Mouse (Mus musculus) testis, postnatal 10 days (tissue): Measurements from ENCODE around the gene Elfn1.
A peak's percentile ranks its signal among the peaks of the same experiment; 100 is the strongest.

ENCODE experiments used
- DNase-seq: peaks from one replicate; pipeline ENCODE4 v3.0.0; 2021; ENCODE audit warnings: low spot score

Elfn1 gene

DNA sequence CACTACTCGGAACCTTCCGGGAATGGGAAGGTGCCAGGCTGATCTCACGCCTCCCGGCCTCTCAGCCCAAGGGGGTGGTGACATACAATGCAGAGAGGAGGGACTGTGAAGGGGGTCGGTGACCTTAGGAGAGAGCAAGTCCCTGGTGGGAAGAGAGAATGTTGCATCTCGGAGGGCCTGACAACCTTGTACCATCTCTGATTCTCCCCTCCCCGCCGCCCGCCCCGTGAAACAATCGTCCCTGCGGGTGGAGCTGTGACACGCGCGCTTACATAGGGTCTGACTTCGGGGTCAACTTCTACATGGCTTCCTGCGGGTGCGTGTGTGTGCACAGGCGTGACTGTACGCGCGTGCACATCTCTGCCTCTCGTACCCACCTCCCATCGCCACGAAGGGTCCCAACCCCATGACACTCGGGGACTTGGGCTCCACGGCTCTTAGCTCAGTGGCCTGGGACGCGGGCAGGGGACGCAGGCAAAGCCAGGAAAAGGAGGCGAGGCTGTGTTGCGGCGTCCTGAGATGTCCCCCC, at the start of gene Elfn1:
Gene Elfn1, plus strand, starts transcription at position 230 of the 529 bp plus-strand sequence.
- DNase-seq = no peak

DNA sequence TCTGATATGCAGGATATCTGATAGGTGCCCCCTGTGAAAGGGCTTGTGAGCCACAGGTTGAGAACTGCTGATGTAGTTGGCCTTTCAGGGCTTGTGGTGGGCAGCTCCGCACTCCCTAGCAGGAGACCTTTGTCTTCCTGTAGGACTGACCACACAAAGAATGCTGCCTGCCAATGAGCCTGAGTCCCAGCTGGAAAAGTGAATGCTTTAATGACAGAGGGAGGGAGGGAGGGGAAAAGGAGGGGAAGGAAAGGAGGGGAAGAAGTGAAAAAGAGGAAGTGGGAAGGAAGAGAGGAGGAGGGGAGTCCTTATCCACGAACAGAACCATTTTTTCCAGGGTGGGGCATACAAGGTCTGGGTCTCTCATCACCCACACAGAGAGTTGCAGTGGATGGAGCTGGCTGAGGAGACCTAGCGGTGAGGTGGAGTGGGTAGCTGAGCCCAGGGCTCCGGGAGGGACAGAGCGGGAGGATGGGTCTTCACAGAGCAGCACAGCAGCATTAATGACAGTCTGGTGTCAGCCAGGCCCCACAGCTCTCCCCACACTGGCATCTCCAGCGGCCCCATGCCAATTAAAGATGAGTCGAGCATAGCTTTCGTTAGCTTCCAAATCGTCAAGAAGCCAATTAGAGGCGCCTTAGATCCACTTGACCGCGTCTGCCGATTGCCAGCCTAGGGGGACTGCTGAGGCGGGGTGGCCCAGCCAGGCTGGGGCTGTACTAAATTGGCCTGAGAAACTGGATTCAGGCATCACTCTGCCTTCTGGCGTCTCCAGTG, 47.2 kb upstream of the Elfn1 start:
- DNase-seq = no peak

DNA sequence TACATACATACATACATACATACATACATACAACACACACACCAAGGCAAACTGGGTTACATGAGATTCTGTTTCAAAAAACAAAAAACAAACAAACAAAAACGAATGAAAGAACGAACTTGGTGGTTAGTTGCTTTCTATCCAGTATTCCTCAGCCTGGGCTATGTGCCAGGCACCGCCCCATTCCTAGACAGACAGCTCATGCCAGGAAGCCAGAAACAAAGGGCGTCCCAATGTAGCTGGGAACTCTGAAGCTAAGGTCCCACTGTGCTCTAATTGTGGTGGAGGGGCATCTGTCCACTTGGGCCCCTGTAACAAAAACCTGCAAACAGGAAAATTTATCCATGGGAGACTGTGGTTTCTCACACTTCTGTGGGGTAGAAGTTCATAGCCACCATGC, 45.0 kb upstream of the Elfn1 start:
- peak; percentile 80 for DNase-seq

DNA sequence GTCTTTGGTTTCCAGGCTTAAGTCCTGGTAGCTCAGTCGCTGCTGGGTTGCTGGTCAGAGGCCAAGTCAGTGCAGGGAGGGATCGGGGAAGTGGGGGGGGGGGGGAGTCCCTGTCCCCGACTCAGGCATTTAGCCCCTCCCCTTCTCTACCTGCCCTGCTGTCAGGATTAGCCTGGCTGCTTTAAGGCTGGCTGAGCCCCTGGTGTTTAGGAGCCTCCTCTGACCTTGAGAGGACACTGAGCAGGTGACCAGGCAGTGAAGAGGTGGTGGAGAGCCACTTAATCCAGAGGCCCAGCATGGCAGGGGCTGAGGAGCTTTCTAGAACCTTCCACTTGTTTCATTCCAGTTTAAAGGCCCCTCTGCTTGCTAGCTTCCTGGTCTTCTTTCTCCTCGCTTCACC, 36.9 kb upstream of the Elfn1 start:
- DNase-seq = no peak

DNA sequence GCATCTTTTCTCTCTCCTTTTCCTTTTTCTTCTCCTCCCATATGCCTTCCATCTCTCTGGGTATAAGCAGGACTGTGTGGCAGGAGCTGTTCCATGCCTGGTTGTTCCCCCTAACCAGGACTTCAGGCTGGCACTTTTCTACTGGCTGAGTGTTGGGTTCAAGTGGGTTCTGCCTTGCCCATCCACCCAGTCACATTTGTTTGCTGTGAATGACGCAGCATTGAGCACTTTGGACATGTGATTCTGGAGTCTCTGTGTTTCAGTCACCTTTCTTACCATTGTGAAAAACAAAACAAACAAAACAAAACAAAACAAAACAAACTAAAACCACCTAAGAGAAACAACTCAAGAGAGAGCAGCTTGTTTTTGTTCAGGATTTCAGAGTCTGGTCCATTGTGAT, 36.2 kb upstream of the Elfn1 start:
- DNase-seq = no peak

DNA sequence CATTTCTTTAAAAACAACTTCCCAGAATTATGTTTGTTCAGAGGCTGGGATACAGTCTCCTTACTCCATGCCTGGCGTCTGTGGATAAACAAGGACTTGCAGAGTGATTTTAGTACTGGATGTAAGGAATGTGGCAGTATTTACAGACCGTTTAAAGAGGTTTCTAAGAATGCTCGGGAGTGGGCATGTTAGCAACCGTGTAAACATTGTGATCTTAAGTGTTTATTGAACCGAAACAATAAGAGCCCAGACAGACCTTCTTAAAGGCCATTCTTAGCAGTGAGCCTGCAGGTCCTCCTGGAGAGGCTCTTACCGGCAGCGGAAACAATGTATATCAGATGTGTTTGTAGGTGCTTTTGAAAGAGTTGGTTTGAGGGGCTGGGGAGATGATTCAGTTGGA, 30.2 kb upstream of the Elfn1 start:
- no peak for DNase-seq

DNA sequence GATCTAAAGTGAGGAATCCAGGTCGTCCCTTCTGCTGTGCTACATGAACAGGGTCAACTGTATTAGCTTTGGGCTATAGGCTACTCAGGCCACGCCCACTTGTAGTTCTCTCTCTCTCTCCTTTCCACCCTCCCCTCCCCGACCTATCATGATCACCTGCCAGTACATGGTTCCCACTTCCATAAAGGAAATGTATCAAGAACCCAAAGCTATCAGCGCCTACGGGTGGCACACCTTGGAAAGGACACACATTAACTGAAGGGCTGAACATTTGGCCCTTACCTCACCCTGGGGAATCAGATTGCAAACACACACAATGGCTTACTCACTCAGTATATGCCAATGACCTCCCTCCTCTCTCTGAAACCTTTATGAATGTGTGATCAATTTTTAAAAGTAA, 28.0 kb upstream of the Elfn1 start:
- no peak for DNase-seq

DNA sequence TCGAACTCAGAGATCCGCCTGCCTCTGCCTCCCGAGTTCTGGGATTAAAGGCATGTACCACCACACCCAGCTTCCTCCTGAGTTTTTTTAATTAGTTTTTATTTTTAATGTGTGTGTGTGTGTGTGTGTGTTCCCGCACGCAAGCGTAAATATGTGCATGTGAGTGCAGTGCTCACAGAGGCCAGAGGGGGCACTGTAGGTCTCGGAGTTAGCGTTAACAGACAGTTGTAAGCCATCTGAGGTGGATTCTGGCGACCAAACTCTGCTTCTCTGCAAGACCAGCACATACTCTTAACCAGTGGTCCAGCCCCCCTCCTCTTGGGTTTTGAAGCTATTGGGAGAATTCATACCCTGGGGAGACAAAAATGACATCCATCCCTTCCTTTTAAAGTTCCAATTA, 26.6 kb upstream of the Elfn1 start:
- DNase-seq = no peak

DNA sequence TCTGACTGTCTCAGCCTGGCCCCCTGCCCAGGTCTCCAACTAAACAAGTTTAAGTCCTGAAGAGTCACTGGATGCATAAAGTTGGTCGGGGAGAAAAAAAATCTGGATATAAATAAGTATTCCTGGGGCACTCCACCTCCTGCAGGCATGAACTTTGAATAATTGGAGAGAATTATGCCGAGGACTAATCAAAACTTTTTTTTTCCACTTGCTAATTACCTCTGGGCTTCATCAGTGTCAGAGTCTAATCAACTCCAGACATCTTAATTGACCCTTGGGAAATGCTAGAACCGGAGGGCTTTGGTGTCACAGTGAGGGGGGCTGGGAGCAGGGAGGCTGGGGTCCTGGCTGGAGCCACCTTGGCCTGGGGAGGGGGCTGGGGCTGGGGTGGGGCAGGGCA, 19.1 kb upstream of the Elfn1 start:
- DNase-seq = no peak

DNA sequence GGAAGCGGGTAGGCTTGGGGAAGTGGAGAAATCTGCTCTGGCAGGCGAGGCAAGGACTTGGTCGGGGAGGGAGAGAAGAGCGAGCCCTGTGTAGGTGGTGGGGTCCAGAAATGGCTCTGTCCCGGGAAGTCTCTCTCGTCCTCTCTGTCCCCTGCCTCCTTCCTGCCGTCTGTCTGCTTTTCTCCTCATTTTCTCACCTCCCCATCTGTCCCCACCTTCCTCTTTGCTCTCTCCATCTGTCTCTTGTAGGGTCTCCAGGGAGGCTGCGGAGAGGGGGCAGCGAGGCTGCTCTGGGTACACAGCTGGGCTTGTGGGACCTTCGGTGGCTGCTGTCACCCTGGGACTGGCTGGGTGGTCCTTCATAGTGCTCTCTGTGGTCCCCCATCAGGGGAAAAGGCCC, 18.4 kb upstream of the Elfn1 start:
- no peak for DNase-seq

DNA sequence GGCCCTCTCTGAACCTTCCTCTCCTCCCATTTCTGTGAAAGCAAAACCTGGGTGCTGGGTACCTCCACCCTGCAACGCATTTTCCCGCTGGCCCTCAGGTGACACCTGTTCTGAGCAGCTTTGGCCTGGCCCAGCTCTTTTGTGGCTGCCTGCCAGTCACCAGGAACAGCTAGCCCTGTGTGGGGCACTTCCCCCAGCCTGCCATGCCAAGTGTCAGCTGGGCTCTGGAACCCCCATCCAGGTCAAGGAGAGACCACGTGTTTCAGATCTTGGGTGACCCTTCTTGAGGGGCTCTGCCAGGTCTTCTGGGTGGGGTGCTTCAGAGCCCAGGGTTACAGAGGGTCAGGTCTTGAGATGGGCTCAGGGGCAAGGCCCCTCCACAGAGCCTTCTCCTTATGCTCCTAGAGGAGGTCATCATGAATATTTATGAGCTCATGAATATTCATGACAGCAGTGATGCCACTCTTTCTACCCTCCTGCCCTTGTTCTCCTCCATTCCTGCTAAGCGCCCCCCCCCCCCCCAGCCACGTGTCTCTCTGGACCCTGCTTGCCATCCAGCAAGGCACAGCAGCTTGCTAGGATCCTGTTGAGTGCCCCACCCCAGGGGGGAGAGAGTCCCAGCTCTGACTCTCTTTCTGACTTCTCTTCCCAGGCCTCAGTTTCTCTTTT, 15.3 kb upstream of the Elfn1 start:
- no peak for DNase-seq

DNA sequence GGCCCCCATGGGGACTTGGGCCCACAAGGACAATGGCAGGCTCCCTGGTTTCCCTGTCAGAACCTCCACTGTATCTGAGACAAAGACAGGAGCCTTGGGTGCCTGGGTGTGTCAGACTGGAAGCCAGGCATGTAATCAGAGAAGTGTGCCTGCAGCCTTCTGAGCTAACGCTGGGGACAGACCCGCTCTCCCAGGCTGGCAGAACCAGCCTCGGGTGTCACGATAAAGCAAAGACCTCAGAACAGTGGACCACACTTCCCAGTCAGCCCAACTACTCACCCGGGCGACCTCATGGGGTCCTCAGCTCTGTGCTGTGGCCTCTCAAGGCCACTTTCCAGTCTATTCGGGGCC, 14.8 kb upstream of the Elfn1 start:
- no peak for DNase-seq

DNA sequence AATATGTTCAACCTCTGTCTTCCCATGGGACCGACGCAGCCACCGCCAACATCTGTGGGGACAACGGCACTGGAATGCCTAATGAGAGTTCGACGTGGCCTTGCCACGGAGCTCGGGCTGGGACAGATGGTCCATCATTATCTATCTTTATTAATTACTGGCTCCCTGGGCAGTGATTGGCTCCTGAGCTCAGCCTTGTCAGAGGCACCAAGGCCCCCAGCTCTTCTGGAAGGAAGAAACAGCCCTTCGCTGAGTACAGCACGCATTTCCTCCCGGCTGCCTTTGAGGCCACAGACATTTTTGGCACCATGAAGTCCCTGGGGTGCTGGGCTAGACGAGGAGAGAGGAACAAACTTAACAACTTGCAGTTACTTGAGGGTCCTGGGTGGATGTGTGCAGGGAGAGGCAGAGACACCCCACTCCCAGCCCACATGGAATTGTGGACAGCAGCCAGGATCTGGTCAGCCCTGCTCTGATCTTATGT, 13.7 kb upstream of the Elfn1 start:
- DNase-seq = peak; percentile 78

DNA sequence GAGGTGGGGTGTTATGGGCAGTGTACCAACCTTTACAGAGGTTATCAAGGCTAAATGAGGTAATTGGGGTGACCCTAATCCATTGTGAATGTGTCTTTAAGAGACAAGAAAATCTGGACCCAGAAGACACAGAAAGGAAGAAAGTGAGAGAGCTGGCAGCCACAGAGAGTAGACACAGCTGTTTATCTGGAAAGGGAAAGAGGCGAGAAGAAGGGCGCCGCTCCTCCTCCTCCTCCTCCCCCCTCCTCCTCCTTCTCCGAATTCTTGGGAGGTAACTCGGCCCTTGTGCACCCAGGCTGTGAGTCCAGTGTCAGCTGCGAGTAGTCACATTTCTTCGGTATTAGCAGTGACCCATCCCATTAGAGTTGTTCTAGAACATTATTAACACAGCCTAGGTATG, 8.7 kb upstream of the Elfn1 start:
- DNase-seq = no peak

DNA sequence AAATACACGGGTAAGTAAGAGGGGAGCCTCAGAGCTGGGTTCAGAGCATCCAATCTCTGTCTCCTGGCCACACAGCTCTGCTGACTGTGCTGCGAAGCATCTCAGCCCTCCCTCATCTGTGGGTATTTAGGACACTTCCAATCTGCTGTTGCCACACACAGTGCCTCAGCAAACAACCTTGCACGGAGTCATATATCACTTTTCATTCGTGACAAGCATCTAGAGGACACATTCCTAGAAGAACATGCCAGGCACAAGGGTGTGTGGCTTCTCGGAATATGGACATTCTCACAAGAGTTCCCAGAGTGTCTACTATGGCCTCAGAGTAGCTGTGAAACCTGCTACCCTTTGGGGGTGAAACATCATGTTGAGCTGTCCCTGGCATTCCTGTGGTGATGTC, 2.6 kb upstream of the Elfn1 start:
- no peak for DNase-seq

DNA sequence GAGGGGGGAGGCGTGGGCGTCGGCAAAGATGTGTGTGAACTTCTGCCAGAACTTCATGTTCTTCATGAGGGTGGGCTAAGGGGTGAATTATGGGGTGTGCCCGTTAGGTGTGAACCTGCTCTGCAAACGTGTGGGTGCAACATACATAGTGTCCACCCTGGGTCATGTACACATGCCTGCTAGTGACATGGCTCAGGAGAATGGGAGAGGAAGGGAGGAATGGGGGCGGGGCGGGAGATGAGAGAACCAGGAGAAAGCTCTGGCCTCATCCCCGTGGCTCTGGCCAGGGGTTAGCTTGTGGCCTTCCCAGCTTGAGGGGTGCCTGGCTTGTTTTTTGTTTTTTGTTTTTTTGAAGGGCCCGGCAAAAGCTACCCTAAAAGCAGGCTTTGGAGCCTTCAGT, 1.2 kb upstream of the Elfn1 start:
- peak; percentile 64 for DNase-seq

DNA sequence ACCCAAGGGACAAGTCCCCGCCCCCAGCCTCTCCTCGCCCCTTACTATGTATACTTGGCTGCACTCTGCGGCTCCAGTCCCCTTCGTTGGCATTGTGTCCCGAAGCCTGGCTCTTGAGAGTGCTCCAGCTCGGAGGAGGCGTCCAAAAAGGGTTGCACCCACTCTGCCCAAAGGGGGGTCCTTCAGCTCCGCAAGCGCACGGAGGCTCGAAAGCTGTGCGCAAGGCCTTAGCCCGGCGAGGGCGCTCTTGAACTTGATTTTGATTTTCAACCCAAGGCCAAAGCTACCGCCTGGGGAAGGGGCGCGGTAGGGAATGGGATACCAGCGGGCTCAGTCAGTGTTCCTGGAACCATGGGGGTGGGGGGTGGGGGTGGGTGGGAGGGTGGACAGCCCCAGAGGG, 502 bp upstream of the Elfn1 start:
- peak; percentile 76 for DNase-seq

DNA sequence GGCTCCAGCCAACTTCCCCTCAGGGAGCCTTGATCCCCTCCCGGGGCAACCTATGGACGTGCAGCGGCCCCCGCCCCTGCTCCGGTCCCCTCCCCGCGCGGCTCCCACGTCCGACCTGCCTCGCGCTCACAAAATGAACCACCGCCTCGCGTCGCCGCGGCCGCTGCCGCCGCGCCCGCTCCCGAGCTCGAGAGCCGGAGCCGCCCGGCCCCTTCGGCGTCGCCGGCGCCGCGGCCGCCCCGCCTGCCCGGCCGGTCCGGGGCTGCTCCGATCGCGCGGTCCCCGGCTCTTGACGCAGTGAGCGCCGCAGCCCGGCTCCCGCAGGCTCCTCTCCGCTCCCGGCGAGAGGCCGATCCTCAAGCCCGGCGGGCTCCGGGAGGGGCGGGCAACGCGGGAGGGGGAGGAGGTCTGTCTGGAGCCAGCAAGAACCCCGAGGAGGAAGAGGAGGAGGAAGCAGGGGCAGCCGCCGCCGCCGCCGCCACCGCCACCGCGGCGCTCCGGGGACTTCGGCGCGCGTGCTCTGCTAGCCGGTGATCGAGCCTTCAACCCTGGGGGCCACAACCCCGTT, 584 bp downstream of the Elfn1 start:
- no peak for DNase-seq

DNA sequence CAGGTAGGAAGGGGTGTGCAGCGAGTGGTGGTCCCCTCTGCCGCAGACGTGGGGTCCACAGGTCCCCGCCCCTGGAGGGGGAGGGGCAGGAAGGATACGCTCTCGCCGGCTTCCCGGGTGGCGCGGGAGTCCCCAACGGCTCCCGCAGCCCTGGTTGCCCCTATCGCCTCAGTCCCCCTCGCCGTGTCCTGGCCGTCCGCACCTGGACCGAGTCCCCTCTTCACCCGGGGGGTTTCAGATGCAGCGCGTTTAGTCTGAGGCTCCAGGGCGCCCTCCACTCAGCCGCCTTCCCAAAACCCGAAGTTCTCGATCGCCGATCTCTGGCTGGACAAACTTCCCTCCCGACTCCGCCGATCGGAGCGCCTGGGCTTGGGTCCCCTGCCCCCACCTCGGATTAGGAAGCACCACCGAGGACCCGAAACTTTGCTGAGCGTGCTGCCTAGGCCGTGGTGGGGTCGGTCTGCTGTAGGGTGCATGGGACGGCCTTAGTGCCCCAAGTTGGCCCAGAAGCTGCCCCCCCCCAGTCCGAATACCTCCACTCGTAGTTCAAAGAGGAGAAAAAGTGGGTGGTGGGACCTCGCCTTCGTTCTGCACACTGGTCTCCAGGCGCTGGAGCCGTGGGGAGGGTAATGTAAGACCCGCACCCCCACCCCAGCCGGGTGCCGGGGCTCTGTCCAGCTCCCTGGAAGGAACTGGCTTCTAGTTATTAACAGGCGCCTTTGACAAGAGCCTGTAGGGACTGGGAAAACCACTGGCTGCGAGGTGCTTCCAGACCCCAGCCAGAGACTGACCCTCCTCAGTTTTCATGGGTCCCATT, 1.3 kb downstream of the Elfn1 start:
- DNase-seq = no peak

DNA sequence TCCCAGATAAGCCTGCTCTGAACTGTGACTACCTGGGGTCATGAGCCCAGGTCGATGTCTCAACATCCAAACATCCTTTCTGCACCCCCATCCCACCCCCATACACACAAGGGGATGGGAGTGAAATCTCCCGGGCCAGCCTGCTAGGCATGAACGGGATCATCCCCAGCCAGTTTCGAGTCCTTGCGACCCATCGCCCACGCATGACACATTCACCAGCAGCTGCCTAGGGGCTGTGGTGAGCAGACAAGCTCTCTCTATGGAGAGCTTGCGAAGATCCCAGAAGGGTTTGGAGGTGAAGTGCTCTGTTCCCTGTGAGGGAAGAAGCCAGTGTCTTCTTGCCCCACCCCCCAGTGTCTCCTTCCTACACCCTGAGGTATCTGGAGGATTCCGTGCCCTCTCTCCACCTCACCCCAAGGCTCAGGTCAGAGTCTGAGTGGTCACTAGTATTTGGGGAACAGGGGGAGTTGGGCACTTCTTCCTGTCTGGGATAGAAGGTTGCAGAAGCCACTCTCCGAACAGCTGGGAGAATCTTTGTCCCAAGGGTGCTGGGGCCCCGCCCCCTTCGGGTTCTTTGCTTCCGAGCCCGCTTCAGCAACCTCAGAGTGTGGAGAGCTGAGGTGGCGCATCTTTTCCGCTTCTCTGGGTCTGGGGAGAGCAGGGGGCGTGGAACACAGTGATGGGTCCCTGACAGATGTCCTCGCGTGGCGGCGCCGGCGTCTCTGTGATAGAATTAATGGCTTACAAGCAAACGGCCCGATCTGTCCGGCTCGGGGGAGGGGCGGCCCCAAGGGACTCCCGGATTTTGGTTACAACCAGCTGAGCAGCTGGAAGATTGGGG, 2.2 kb downstream of the Elfn1 start:
- DNase-seq = no peak

DNA sequence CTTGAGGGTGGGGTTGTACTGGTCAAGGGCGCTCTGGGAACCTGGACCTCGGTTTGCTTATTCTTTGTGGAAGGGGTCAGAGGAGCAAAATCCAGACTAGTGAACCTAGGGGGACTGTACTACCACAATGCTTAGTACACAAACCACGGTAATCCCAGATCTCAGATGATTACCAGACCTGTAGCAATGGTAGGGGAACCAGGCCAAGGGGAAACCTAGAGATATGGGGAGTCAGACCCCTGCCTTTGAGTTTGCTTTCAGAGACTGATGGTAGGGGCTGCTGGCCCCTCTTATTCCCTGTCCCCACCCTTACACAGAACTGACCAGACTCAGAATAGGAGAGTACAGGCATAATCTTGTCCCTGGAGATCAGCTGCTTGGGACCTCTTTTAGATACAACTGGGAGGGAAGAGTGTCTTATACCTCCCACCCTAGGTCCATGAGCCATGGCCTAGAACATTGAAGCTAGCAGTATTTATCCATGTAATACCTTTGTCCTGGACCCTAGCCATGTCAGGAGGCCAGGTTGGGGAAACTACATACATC, 3.1 kb downstream of the Elfn1 start:
- no peak for DNase-seq
